Mouse (Mus musculus) retina, adult 2 months (tissue): ENCODE measurements around the gene Hps5.
"Not testable (repeated sequence)": the region's sequence is repeated elsewhere in the genome, so short reads cannot be mapped to it uniquely, and the experiment has no call there.

Source experiments
- DNase-seq: peaks from one replicate; pipeline ENCODE4 v3.0.0-alpha.2; 2012; ENCODE audit warnings: low read depth, low spot score

Gene Hps5

GRCm38 (mm10) chr7:46795287-46796205, at the start of gene Hps5, which contains the start of gene Gtf2h1:
Gene Hps5 (minus strand): TSS chr7:46796064.
Gene Gtf2h1 (plus strand): TSS chr7:46796103.
- DNase-seq, result peak; percentile 93

DNA sequence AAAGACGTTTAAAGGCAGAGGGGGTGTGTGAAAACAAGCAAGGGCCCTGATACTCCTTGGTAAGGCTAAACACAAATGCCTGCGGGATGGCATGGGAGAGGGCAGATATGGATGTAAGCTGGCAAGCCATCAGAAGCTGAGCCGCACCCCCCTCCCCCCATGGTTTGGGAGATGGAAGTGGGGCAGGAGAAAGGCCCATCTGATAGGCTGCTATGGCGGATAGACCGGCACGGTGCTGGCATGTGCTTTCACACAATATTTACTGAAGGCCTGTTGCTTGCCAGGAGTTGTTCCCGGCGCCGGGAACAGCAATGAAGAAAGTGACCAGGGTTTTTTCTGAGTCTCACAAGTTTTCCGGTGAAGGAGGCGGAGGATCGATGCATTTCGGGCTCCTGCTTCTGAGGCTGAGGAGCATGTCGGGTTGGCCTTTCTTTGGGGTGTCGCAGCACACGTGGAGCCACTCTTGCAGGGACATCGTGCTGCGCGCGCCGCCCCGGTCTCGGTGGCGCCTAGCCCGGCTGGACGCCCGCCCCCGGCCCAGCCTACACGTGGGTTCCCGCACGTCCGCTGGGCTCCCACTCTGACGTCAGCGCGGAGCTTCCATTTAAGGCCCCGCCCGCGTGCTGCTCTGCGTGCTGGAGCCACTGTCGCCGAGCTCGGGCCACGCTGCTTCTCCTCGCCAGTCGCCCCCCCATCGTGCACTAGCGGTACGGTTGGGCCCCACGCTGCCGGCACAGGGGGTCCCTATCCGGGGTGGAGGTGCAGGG, 49.5 kb upstream of the Hps5 start:
- DNase-seq, result peak; percentile 91

DNA sequence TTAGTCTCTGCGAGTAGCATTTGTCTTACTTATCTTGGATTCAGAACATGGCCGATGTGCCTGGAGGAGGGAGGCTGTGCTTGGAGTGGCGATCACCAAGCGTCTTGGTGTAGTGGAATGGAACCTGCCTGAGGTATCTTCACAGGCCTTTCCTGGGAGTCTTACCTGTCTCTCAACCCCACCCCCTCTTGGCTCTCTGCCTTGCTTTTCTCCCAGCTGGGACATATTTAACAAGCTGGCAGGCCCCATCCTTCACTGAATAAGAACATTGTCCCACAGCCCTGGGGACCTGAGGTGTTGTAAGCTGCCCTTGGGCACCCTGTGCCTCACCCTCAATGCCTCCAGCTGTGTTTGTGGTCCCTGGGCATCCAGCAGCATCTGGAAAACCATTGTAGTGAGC, 47.7 kb upstream of the Hps5 start:
- no peak for DNase-seq

DNA sequence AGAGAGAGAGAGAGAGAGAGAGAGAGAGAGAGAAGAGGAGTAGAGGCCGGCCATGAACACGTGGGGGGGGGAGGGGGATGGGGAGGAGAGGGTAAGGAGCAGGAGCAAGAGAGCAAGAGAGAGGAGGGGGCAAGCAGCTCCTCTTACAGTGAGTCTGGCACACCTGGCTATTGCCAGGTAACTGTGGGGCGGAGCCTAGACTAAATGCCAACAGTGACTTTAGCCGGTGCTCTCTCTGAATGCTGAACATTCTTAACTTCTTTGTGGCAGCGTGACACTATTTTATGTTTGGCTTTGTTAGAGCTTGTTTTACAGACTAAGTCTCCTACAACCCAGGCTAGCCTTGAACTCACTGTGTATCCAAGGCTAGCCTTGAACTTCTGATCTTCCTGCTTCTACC, 46.4 kb upstream of the Hps5 start:
- no peak for DNase-seq

- DNase-seq, result no peak
Measured at GRCm38 (mm10) chr7:46840787-46841525, 45.1 kb upstream of the Hps5 start, which contains the start of gene Ldha. Gene Ldha (plus strand): TSS chr7:46841475.

DNA sequence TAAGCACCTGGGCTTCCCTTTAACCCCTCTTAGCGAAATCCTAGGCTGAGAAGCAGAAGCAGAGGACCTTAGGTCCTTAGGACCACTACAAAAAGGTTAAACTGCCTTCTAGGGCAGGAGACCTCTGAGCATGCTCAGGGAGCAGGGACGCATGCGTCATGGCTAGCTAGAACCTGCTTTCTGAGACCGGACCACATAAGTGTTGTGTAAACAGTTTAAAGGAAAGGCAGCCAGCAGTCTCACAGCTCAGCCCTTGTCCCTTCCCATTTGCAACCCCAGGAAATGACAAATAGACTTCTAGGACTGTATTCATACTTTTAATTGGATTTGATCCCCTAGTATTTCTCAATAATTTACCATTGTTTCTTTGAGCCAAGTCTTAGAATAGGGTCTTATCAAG, 44.5 kb upstream of the Hps5 start:
- no peak for DNase-seq

GRCm38 (mm10) chr7:46839861-46840260, 44.0 kb upstream of the Hps5 start:
- no peak for DNase-seq

GRCm38 (mm10) chr7:46839446-46839845, 43.6 kb upstream of the Hps5 start:
- peak; percentile 77 for DNase-seq

DNA sequence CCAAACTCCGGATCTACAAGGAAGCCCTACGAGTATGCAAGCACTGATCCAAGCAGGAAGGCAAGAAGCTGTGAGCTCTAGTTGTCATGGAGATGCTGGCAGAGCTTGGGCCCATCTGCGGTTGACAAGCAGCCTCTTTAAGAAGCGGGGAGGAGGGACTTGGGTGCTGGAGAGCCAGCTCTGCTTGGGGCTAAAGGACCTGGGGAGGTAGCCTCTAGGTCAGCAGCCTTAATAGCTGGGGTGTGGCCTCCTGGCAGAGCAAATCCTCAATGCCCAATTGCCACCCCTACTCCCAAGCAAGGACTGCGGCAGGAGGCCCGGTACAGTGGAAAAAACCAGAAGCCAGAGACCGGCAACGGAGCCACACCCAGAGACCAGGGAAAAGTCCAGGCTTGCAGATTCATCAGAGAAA, 43.0 kb upstream of the Hps5 start:
- peak; percentile 77 for DNase-seq

GRCm38 (mm10) chr7:46838104-46838671, 42.3 kb upstream of the Hps5 start:
- DNase-seq, result peak; percentile 75

DNA sequence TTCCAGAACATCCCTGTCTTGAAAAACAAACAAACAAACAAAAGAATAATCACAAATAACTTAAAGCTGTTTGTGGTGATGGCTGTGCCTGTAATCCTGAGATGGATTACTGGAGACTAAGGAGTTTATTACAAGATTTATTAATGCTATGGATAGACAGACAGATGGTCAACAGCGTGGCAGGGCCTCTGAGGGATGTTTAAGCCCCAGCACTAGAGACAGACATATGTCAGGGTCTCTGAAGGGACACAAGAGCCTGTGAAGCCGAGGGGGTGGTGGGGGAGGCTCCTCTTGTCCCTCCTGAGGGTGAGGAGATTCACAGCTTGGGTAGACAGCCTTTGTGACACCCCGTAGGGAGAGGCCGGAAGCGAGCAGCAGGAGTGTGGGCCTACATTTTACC, 41.2 kb upstream of the Hps5 start:
- DNase-seq, result peak; percentile 50

- DNase-seq, result no peak
Measured at GRCm38 (mm10) chr7:46836357-46836756, 40.5 kb upstream of the Hps5 start.

DNA sequence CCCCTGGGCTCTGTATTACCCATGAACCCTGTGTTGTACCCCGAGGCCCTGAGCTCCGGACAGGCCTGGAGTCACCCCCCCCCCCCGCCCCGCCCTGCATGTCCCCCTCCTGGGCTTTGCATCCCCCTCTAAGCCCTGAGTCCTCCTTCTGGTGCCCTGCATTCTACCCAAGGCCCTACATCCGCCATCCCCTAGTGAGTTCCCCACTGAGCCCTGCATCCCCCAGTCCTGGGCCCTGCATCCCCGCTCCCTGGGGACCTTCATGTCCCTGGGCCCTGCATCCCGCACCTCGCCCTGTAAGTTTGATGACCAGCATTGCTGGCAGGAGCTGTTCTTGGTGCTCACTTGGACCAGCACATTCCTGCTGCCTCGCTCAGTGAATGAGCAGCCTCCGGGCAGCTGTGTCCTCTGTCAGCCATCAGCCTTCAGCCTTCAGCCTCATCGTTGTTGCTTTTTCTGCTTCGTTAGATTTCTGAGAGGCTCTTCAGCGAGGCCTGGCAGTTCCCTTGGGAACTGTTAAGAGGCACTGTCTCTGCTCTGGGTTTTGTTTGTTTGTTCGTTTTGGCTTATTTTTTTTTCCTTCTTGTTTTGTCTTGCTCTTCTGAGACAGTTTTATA, 39.2 kb upstream of the Hps5 start:
- DNase-seq, result no peak

DNA sequence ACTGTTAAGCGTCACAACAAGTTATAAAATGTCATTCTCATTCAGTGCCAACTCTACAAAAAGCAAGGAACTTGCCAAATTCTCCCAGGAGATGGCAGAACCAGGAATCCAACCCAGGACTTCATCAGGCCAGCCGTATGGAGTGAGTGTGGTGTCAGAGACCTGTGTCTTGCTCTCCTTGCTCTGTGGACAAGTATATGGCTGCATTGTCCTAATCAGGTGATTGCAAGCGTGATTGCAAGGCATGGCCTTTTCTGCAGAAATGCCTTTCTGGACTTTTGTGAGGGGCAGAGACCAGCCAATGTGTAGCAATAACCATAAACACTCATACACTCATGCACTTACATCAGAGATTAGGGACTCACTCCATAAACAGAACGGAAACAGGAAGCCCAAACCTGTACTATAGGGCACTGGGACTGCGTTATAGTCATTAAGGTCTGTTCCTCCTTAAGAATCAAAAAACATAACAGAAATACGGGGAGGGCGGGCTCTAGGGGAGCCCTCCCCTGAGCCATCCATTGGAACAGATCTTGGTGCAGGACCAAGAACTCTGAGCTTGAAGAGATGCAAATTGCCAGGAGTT, 37.9 kb upstream of the Hps5 start:
- DNase-seq, result no peak

- no peak for DNase-seq
Measured at GRCm38 (mm10) chr7:46833266-46833665, 37.4 kb upstream of the Hps5 start.

GRCm38 (mm10) chr7:46832112-46832810, 36.4 kb upstream of the Hps5 start:
- DNase-seq, result not testable (repeated sequence)

DNA sequence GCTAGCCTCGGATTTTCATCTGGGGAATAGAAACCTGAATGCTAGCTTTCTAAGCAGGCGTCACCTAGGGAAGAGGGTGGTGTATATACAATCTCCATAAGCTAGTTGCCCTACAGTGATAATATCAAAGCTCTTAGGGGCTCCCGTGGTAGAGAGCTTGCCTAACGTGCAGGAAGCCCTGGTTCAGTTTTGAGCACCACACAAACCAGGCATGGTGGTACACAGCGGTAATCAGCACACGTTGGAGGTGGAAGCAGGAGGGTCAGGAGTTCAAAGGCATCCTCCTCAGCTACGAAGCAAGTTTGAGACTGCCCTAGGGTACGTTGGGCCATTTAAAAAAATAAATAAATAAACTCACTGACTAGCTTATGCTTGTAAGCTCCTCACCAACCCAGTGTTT, 35.8 kb upstream of the Hps5 start:
- DNase-seq, result no peak

GRCm38 (mm10) chr7:46830799-46831590, 35.1 kb upstream of the Hps5 start:
- no peak for DNase-seq

- no peak for DNase-seq
Measured at GRCm38 (mm10) chr7:46829911-46830310, 34.0 kb upstream of the Hps5 start.
